Mouse (Mus musculus) heart, adult 2 months (tissue): ENCODE results near the gene Ethe1.

Experiments used
- CTCF ChIP-seq: fragments of 200-600 bp; IDR thresholded peaks from 2 replicates; pipeline ENCODE4 v1.8.1; 2022; ENCODE audit warnings: antibody characterized with exemption, mild to moderate bottlenecking, moderate library complexity
- EP300 ChIP-seq: fragments of 200-500 bp; IDR thresholded peaks from 2 replicates; pipeline ENCODE4 v1.6.1; 2011; ENCODE audit warnings: low read depth, low read length, control low read depth; ENCODE audit not compliant: insufficient read depth

DNA sequence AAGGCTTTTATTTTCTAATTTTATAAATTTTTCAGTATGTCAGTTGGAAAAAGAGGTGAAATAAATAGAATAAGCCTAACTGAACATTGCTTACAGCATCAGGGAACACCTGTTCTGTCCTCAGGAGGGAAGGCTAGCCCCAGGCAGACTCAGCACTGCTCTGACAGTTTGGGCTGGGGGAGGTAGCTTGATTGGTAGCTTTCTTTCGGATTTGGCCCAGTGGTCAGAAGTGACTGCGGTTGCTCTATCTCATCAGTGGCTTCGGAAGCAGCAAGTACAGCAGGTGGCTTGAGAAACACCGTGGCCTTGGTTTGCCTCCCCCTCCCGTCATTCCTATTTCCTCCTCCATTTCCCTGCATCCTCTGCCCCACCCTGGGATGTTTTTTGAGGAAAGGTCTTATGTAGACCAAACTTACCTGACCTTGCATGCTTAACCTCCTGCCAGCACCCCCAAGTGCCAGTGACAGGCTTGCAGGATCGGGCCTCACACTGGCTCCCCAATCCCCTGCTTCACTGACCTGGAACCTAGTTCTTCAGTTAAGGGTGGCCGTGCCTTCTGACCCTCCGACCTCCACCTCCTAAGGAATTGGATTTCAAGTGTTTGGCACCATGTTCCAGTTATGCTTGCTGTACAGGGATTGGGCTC lies 24.0 kb upstream of the Ethe1 start:
- TF ChIP-seq CTCF, result no peak
- no peak for TF ChIP-seq EP300
